25 mouse cellular contexts compared by ENCODE assay signal in genomic region chr7:126606611-126607010, GRCm38 (mm10). TPM values are rescaled to one million over a fixed set of nuclear protein-coding genes. Genes with fewer than 3 reads are reported as not detected.
A peak's percentile ranks its signal among the peaks of the same experiment; 100 is the strongest.
DNase-seq lines count a peak whose midpoint lies in the region; ATAC-seq and TF ChIP-seq lines count a peak whose summit lies in the region.
"Had no signal": no experiment of that assay in that cellular context is flagged by ENCODE, and none has a peak within 500 bp of the region (broad histone marks: within the 10 kb centered on the region; RNA-seq: fewer than 3 reads in every experiment).

No protein-coding gene starts in this region.

- no peak for TF ChIP-seq RAD21 in MEL (IDR thresholded peaks at IDR 0.05; ENCODE audit: low read depth, low read length)

- DNase-seq in lung, postnatal 0 days (ENCODE audit: low spot score) = peak; percentile 55
- no peak for DNase-seq in lung, postnatal 36 days
- peak; percentile 15 for DNase-seq in MEL (ENCODE audit: low read depth, low spot score)
- DNase-seq in heart, postnatal 4 days = no peak
- DNase-seq: liver, embryonic 13.5 days; right cerebral cortex, postnatal 4 days had no signal

- H3K9me3 ChIP-seq in lung, postnatal 0 days (ENCODE audit: low read length) = no peaks in the 10 kb centered on the region
- no peaks in the 10 kb centered on the region for H3K9me3 ChIP-seq in MEL (replicated peaks; ENCODE audit: insufficient read depth, low read length)
- no peaks in the 10 kb centered on the region for H3K9me3 ChIP-seq in forebrain, embryonic 15.5 days
- no peaks in the 10 kb centered on the region for H3K9me3 ChIP-seq in midbrain, embryonic 16.5 days (replicated peaks; ENCODE audit: control insufficient read depth, low read length, poor library complexity, severe bottlenecking)
- H3K9me3 ChIP-seq: forebrain, embryonic 10.5 days; heart, embryonic 13.5 days; hindbrain, embryonic 10.5 days; limb, embryonic 10.5 days; liver, embryonic 13.5 days; neural tube, embryonic 13.5 days had no signal

- H3K27ac ChIP-seq in lung, postnatal 0 days (ENCODE audit: low read length) = 0 out of 2 replicates have a peak overlapping the region, but pooled peaks have one; percentile 32
- H3K27ac ChIP-seq in MEL (ENCODE audit: control insufficient read depth, low read depth, low read length) = no peak overlapping the region
- H3K27ac ChIP-seq in small intestine, adult 2 months (ENCODE audit: insufficient read depth, low read depth, low read length) = 0 out of 2 replicates have a peak overlapping the region, but pooled peaks have one; percentile 32
- no peak overlapping the region for H3K27ac ChIP-seq in forebrain, embryonic 15.5 days (replicated peaks)
- H3K27ac ChIP-seq in midbrain, embryonic 16.5 days (ENCODE audit: low read length) = no peak overlapping the region
- H3K27ac ChIP-seq: forebrain, embryonic 10.5 days; heart, embryonic 13.5 days; hindbrain, embryonic 10.5 days; limb, embryonic 10.5 days; liver, embryonic 13.5 days; neural tube, embryonic 13.5 days had no signal

- TF ChIP-seq POLR2A in MEL (IDR thresholded peaks at IDR 0.05; ENCODE audit: control insufficient read depth in 1 of 2, insufficient read depth in 1 of 2, low read depth in 1 of 2, low read length in 2 of 2, poor library complexity in 1 of 2) = no peak
- TF ChIP-seq POLR2A in small intestine, adult 2 months (IDR thresholded peaks at IDR 0.05; ENCODE audit: low read depth, low read length) = no peak

- TF ChIP-seq EP300 in lung, postnatal 0 days (IDR thresholded peaks at IDR 0.05) = 0 out of 2 replicates have a peak, but pooled peaks have one; percentile 55
- TF ChIP-seq EP300 in MEL (IDR thresholded peaks at IDR 0.05; ENCODE audit: low read depth in 1 of 2, low read length in 2 of 2) = no peak

- no peak overlapping the region for H3K4me2 ChIP-seq in lung, postnatal 0 days (replicated peaks; ENCODE audit: low read depth, low read length)
- H3K4me2 ChIP-seq in forebrain, embryonic 15.5 days (replicated peaks) = no peak overlapping the region
- H3K4me2 ChIP-seq in midbrain, embryonic 16.5 days (ENCODE audit: low read length) = no peak overlapping the region
- H3K4me2 ChIP-seq: heart, embryonic 13.5 days; liver, embryonic 13.5 days; neural tube, embryonic 13.5 days had no signal

- H3K27me3 ChIP-seq in lung, postnatal 0 days (replicated peaks; ENCODE audit: insufficient read depth, low read length) = no peaks in the 10 kb centered on the region
- no peaks in the 10 kb centered on the region for H3K27me3 ChIP-seq in MEL (ENCODE audit: control insufficient read depth in 1 of 2, insufficient read depth in 2 of 2, low read length in 2 of 2)
- H3K27me3 ChIP-seq in small intestine, adult 2 months (ENCODE audit: control insufficient read depth, insufficient read depth, low read length) = no peaks in the 10 kb centered on the region
- no peaks in the 10 kb centered on the region for H3K27me3 ChIP-seq in forebrain, embryonic 15.5 days
- no peaks in the 10 kb centered on the region for H3K27me3 ChIP-seq in midbrain, embryonic 16.5 days (ENCODE audit: control insufficient read depth, insufficient read depth, low read depth, low read length)
- H3K27me3 ChIP-seq: CH12.LX; heart, embryonic 13.5 days; liver, embryonic 13.5 days; neural tube, embryonic 13.5 days; Patski had no signal

- ATAC-seq in lung, postnatal 0 days = peak; percentile 68
- peak; percentile 32 for ATAC-seq in inflammation-experienced regulatory T-cells, adult 6 months
- ATAC-seq in forebrain, embryonic 15.5 days (replicated peaks) = no peak
- ATAC-seq in midbrain, embryonic 16.5 days = no peak
- ATAC-seq: Patski had no signal

- no peak overlapping the region for H3K4me3 ChIP-seq in lung, postnatal 0 days (ENCODE audit: low read depth, low read length)
- no peak overlapping the region for H3K4me3 ChIP-seq in MEL (ENCODE audit: control insufficient read depth in 1 of 2, insufficient read depth in 1 of 2, low read depth in 2 of 2, low read length in 2 of 2)
- H3K4me3 ChIP-seq in small intestine, adult 2 months (ENCODE audit: low read depth, low read length) = no peak overlapping the region
- no peak overlapping the region for H3K4me3 ChIP-seq in forebrain, embryonic 15.5 days
- H3K4me3 ChIP-seq in midbrain, embryonic 16.5 days (ENCODE audit: low read depth, low read length) = no peak overlapping the region
- H3K4me3 ChIP-seq: forebrain, embryonic 10.5 days; heart, embryonic 13.5 days; hindbrain, embryonic 10.5 days; limb, embryonic 10.5 days; liver, embryonic 13.5 days; neural tube, embryonic 13.5 days had no signal

- H3K9ac ChIP-seq in lung, postnatal 0 days (replicated peaks; ENCODE audit: low read depth) = no peak overlapping the region
- no peak overlapping the region for H3K9ac ChIP-seq in MEL (ENCODE audit: control insufficient read depth, low read depth, low read length, poor library complexity, severe bottlenecking)
- no peak overlapping the region for H3K9ac ChIP-seq in forebrain, embryonic 15.5 days (replicated peaks)
- no peak overlapping the region for H3K9ac ChIP-seq in midbrain, embryonic 16.5 days (ENCODE audit: low read depth, low read length)
- H3K9ac ChIP-seq: heart, embryonic 13.5 days; liver, embryonic 13.5 days; neural tube, embryonic 13.5 days had no signal

- no peak for TF ChIP-seq CTCF in lung, postnatal 0 days (IDR thresholded peaks at IDR 0.05)
- no peak for TF ChIP-seq CTCF in MEL (IDR thresholded peaks at IDR 0.05 in 2 of 3, conservative IDR thresholded peaks at IDR 0.05 in 1 of 3; ENCODE audit: control insufficient read depth in 1 of 3, insufficient read depth in 1 of 3, low read depth in 2 of 3, low read length in 3 of 3, poor library complexity in 1 of 3, severe bottlenecking in 1 of 3)
- TF ChIP-seq CTCF in small intestine, adult 2 months (IDR thresholded peaks at IDR 0.05; ENCODE audit: extremely low read depth, insufficient read length, insufficient replicate concordance, low read depth, low read length) = no peak

- WGBS in lung, postnatal 0 days = 43% methylated on average over 5 of the region's 5 CpGs
- WGBS in small intestine, adult 2 months = 20% methylated on average over 5 of the region's 5 CpGs
- WGBS in forebrain, embryonic 15.5 days = 80% methylated on average over 5 of the region's 5 CpGs
- WGBS in midbrain, embryonic 16.5 days = 90% methylated on average over 5 of the region's 5 CpGs

- H3K4me1 ChIP-seq in lung, postnatal 0 days (ENCODE audit: insufficient read depth, low read depth, low read length) = no peaks in the 10 kb centered on the region
- no peaks in the 10 kb centered on the region for H3K4me1 ChIP-seq in MEL (ENCODE audit: control insufficient read depth in 1 of 2, insufficient read depth in 2 of 2, low read length in 2 of 2)
- H3K4me1 ChIP-seq in small intestine, adult 2 months (ENCODE audit: control insufficient read depth, insufficient read depth, insufficient read length, low read length) = peaks cover 4% of the 10 kb centered on the region; the same call in 1 of the 2 replicates
- H3K4me1 ChIP-seq in forebrain, embryonic 15.5 days = no peaks in the 10 kb centered on the region
- H3K4me1 ChIP-seq in midbrain, embryonic 16.5 days (ENCODE audit: control insufficient read depth, insufficient read depth, low read length) = no peaks in the 10 kb centered on the region
- H3K4me1 ChIP-seq: heart, embryonic 13.5 days; limb, embryonic 10.5 days; neural tube, embryonic 13.5 days had no signal

- H3K79me2 ChIP-seq in MEL (ENCODE audit: control insufficient read depth, insufficient read depth, low read length, poor library complexity) = no peaks in the 10 kb centered on the region

- H3K36me3 ChIP-seq in lung, postnatal 0 days (ENCODE audit: insufficient read depth, low read length) = no peaks in the 10 kb centered on the region
- H3K36me3 ChIP-seq in MEL (ENCODE audit: control insufficient read depth in 1 of 2, insufficient read depth in 2 of 2, low read length in 2 of 2) = no peaks in the 10 kb centered on the region
- no peaks in the 10 kb centered on the region for H3K36me3 ChIP-seq in small intestine, adult 2 months (ENCODE audit: control insufficient read depth, insufficient read depth, low read length)
- H3K36me3 ChIP-seq in forebrain, embryonic 15.5 days = no peaks in the 10 kb centered on the region
- H3K36me3 ChIP-seq in midbrain, embryonic 16.5 days (ENCODE audit: control insufficient read depth, insufficient read depth, low read length) = no peaks in the 10 kb centered on the region
- H3K36me3 ChIP-seq: forebrain, embryonic 10.5 days; heart, embryonic 13.5 days; hindbrain, embryonic 10.5 days; limb, embryonic 10.5 days; liver, embryonic 13.5 days; neural tube, embryonic 13.5 days had no signal

RNA-seq across cellular contexts. Expression of gene Il27, which starts 11.9 kb away (rescaled TPM):
- polyA plus RNA-seq in lung, postnatal 0 days (2015; fragmentation: Nextera tagmentation; extraction: Ambion mirVana) = 0.31 TPM in 1 of 2 replicates, not detected in the other
- not detected in 2 replicates for total RNA-seq in MEL (2012; rRNA removed)
- polyA plus RNA-seq in MEL (2012; ENCODE audit: insufficient read depth in 1 of 2, insufficient read length in 2 of 2, low read depth in 1 of 2, low replicate concordance in 2 of 2, missing spikeins in 1 of 2) = under 1 TPM in 1 of 2 experiments, not detected in 1; 0.07 TPM
- not detected for polyA plus RNA-seq in inflammation-experienced regulatory T-cells, adult 6 months (2017; shearing (Covaris generic))
- polyA plus RNA-seq in small intestine, adult 2 months (2012; rRNA removed) = 0.15 and 0.51 TPM in 2 replicates
- not detected in 2 replicates for polyA plus RNA-seq in forebrain, embryonic 15.5 days (2015; fragmentation: Nextera tagmentation; extraction: Ambion mirVana)
- total RNA-seq in heart, postnatal 4 days (2021) = not detected
- polyA plus RNA-seq in midbrain, embryonic 16.5 days (2015; fragmentation: Nextera tagmentation; extraction: Ambion mirVana) = not detected in 2 replicates
- total RNA-seq: adrenal gland, postnatal 4 days; CH12.LX; gastrocnemius, postnatal 4 days; layer of hippocampus, postnatal 25 days; midbrain, postnatal 0 days had no signal
- polyA plus RNA-seq: embryonic facial prominence, embryonic 14.5 days; forebrain, embryonic 10.5 days; frontal cortex, adult 2 months; heart, embryonic 13.5 days; hindbrain, embryonic 10.5 days; intestine, embryonic 14.5 days; limb, embryonic 10.5 days; liver, embryonic 13.5 days; midbrain, postnatal 0 days; neural tube, embryonic 13.5 days; stomach, embryonic 14.5 days had no signal

RNA-seq across cellular contexts. Expression of gene Cln3, which starts 21.0 kb away (rescaled TPM):
- 33.0 and 38.3 TPM in 2 replicates for polyA plus RNA-seq in lung, postnatal 0 days (2015; fragmentation: Nextera tagmentation; extraction: Ambion mirVana)
- total RNA-seq in MEL (2012; rRNA removed) = 16.2 and 20.5 TPM in 2 replicates
- polyA plus RNA-seq in MEL (2012; ENCODE audit: insufficient read depth in 1 of 2, insufficient read length in 2 of 2, low read depth in 1 of 2, low replicate concordance in 2 of 2, missing spikeins in 1 of 2) = 10 to 100 TPM in 1 of 2 experiments, not detected in 1; 61.9 TPM
- polyA plus RNA-seq in inflammation-experienced regulatory T-cells, adult 6 months (2017; shearing (Covaris generic)) = 10 to 100 TPM; 25.2 to 57.9 (median 51.4) TPM
- 24.9 and 55.7 TPM in 2 replicates for polyA plus RNA-seq in small intestine, adult 2 months (2012; rRNA removed)
- polyA plus RNA-seq in forebrain, embryonic 15.5 days (2015; fragmentation: Nextera tagmentation; extraction: Ambion mirVana) = 31.7 and 34.3 TPM in 2 replicates
- total RNA-seq in heart, postnatal 4 days (2021) = 10 to 100 TPM; 13.4 to 14.0 TPM
- polyA plus RNA-seq in midbrain, embryonic 16.5 days (2015; fragmentation: Nextera tagmentation; extraction: Ambion mirVana) = 36.4 and 37.7 TPM in 2 replicates

RNA-seq across cellular contexts. Expression of gene Apobr, which starts 21.9 kb away (rescaled TPM):
- polyA plus RNA-seq in lung, postnatal 0 days (2015; fragmentation: Nextera tagmentation; extraction: Ambion mirVana) = 3.9 and 4.1 TPM in 2 replicates
- 0.23 and 0.56 TPM in 2 replicates for total RNA-seq in MEL (2012; rRNA removed)
- 1 to 10 TPM in 1 of 2 experiments, not detected in 1; 5.4 TPM for polyA plus RNA-seq in MEL (2012; ENCODE audit: insufficient read depth in 1 of 2, insufficient read length in 2 of 2, low read depth in 1 of 2, low replicate concordance in 2 of 2, missing spikeins in 1 of 2)
- 1 to 10 TPM in 1 of 3 experiments, under 1 TPM in 1, not detected in 1; 0.23 to 2.3 TPM for polyA plus RNA-seq in inflammation-experienced regulatory T-cells, adult 6 months (2017; shearing (Covaris generic))
- polyA plus RNA-seq in small intestine, adult 2 months (2012; rRNA removed) = 2.3 TPM in 2 replicates
- polyA plus RNA-seq in forebrain, embryonic 15.5 days (2015; fragmentation: Nextera tagmentation; extraction: Ambion mirVana) = 0.25 and 0.32 TPM in 2 replicates
- under 1 TPM; 0.21 to 0.95 TPM for total RNA-seq in heart, postnatal 4 days (2021)
- 0.31 TPM in 2 replicates for polyA plus RNA-seq in midbrain, embryonic 16.5 days (2015; fragmentation: Nextera tagmentation; extraction: Ambion mirVana)
- total RNA-seq: midbrain, postnatal 0 days had no signal

RNA-seq across cellular contexts. Expression of gene Nupr1, which starts 24.1 kb away (rescaled TPM):
- polyA plus RNA-seq in lung, postnatal 0 days (2015; fragmentation: Nextera tagmentation; extraction: Ambion mirVana) = 266 and 308 TPM in 2 replicates
- total RNA-seq in MEL (2012; rRNA removed) = 1.8 and 9.5 TPM in 2 replicates
- polyA plus RNA-seq in MEL (2012; ENCODE audit: insufficient read depth in 1 of 2, insufficient read length in 2 of 2, low read depth in 1 of 2, low replicate concordance in 2 of 2, missing spikeins in 1 of 2) = 10 to 100 TPM in 1 of 2 experiments, not detected in 1; 11.0 TPM
- polyA plus RNA-seq in inflammation-experienced regulatory T-cells, adult 6 months (2017; shearing (Covaris generic)) = 1 to 10 TPM in 1 of 3 experiments, not detected in 2; 2.2 TPM
- 32.5 and 97.9 TPM in 2 replicates for polyA plus RNA-seq in small intestine, adult 2 months (2012; rRNA removed)
- 4.9 and 5.9 TPM in 2 replicates for polyA plus RNA-seq in forebrain, embryonic 15.5 days (2015; fragmentation: Nextera tagmentation; extraction: Ambion mirVana)
- 1 to 10 TPM; 5.7 to 6.8 TPM for total RNA-seq in heart, postnatal 4 days (2021)
- 6.1 and 9.5 TPM in 2 replicates for polyA plus RNA-seq in midbrain, embryonic 16.5 days (2015; fragmentation: Nextera tagmentation; extraction: Ambion mirVana)

RNA-seq across cellular contexts. Expression of gene Eif3c, which starts 40.4 kb away (rescaled TPM):
- 141 and 154 TPM in 2 replicates for polyA plus RNA-seq in lung, postnatal 0 days (2015; fragmentation: Nextera tagmentation; extraction: Ambion mirVana)
- 233 and 270 TPM in 2 replicates for total RNA-seq in MEL (2012; rRNA removed)
- 100 to 1,000 TPM; 404 to 819 TPM for polyA plus RNA-seq in MEL (2012; ENCODE audit: insufficient read depth in 1 of 2, insufficient read length in 2 of 2, low read depth in 1 of 2, low replicate concordance in 2 of 2, missing spikeins in 1 of 2)
- 100 to 1,000 TPM; 219 to 232 (median 230) TPM for polyA plus RNA-seq in inflammation-experienced regulatory T-cells, adult 6 months (2017; shearing (Covaris generic))
- 37.3 and 79.1 TPM in 2 replicates for polyA plus RNA-seq in small intestine, adult 2 months (2012; rRNA removed)
- polyA plus RNA-seq in forebrain, embryonic 15.5 days (2015; fragmentation: Nextera tagmentation; extraction: Ambion mirVana) = 196 TPM in 2 replicates
- total RNA-seq in heart, postnatal 4 days (2021) = 100 to 1,000 TPM; 159 to 161 TPM
- polyA plus RNA-seq in midbrain, embryonic 16.5 days (2015; fragmentation: Nextera tagmentation; extraction: Ambion mirVana) = 177 and 184 TPM in 2 replicates

Comparison
In these comparisons a context has a peak if more than half of its experiments do, and no peak if none do; other contexts are left out.
1. DNase-seq: peak in lung, postnatal 0 days (single experiment) and MEL (single experiment); none in lung, postnatal 36 days (single experiment) and heart, postnatal 4 days (single experiment).
2. ATAC-seq: peak in lung, postnatal 0 days (single experiment) and inflammation-experienced regulatory T-cells, adult 6 months (single experiment); none in forebrain, embryonic 15.5 days (single experiment) and midbrain, embryonic 16.5 days (single experiment).
3. H3K27ac ChIP-seq: peak in lung, postnatal 0 days (single experiment) and small intestine, adult 2 months (single experiment); none in MEL (single experiment), forebrain, embryonic 15.5 days (single experiment) and midbrain, embryonic 16.5 days (single experiment).